Mouse (Mus musculus) lung, postnatal 0 days (tissue): ENCODE results near the gene Crb3.

Source experiments
- CTCF ChIP-seq: IDR thresholded peaks from 2 replicates; pipeline ENCODE4 v1.5.1; 2016; ENCODE audit warnings: antibody characterized with exemption, mild to moderate bottlenecking
- EP300 ChIP-seq: IDR thresholded peaks from 2 replicates; pipeline ENCODE4 v1.6.1; 2016; ENCODE audit warnings: antibody characterized with exemption, mild to moderate bottlenecking, control low read depth

DNA sequence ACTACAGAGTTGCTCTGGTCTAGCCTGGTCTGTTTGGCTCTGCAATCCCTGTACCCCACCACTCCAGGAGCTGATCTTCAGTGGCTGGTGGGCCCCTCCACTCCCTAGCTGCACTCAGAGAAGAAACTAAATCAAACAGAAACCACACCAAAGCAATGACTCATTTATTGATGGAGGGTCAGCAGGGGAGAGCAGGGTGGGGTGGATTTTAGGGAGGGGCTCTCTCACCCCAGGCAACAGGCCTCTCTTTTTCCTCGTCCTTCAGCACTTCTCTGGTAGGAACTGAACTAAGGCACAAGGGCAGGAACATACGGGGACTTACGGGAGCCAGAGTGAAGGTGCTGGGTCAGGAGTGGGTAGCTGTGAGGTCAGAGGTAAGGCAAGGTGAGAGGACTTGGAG lies 21.0 kb downstream of the Crb3 start:
- TF ChIP-seq CTCF (no peak), EP300 (no peak)
